Comparison of ENCODE assay signal across 14 mouse cellular contexts in the genomic region with DNA sequence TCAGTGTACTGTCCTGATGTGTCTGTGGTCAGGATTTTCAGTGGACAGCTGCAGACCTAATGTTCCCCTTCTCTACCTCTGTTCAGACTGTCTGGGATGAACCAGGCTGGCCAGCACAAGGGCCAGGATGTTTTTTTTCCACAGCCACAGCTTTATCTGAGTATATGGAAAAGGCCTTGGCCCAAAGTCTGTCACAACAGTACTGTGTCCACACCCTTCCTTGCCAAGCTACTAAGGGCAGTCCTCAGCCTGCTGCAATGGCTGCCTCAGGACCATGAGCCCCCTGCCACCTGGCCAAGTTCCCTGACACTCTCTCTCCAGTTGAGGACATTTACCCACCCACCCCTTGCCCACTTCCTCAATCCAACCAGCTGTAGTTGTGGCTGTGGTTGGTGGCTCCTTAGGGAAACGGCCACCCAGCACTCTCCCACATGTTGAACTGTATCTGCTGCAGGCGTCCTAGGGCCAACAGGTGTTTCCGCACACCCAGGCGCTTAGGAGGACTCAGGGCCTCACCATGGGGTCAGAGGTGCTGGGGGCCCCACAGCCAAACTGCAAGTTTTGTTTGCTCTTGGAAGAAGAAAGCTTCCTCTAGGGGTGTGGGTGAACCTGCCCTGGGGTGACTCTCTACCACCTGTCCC. TPM values are rescaled to one million over a fixed set of nuclear protein-coding genes. Genes with fewer than 3 reads are reported as not detected.
DNase-seq lines count a peak whose midpoint lies in the region; ATAC-seq and TF ChIP-seq lines count a peak whose summit lies in the region.
"Had no signal": no experiment of that assay in that cellular context is flagged by ENCODE, and none has a peak within 500 bp of the region (broad histone marks: within the 10 kb centered on the region; RNA-seq: fewer than 3 reads in every experiment).

No protein-coding gene starts in this region.

- peak; percentile 25 for DNase-seq in liver
- no peak for DNase-seq in liver, embryonic 11.5 days (ENCODE audit: low spot score)
- DNase-seq in embryonic facial prominence, embryonic 10.5 days (ENCODE audit: low spot score), result no peak
- DNase-seq in thymus, postnatal 36 days, result peak; percentile 67 to 86
- DNase-seq in lung, postnatal 0 days (ENCODE audit: low spot score), result no peak
- no peak for DNase-seq in testis, postnatal 10 days (ENCODE audit: low spot score)
- DNase-seq: cerebellum, adult 8-10 months; lung, postnatal 14 days; retina, postnatal 1 day had no signal

- H3K36me3 ChIP-seq in liver, embryonic 11.5 days (ENCODE audit: control insufficient read depth, insufficient read depth, low read length), result no peaks in the 10 kb centered on the region
- H3K36me3 ChIP-seq in embryonic facial prominence, embryonic 10.5 days (replicated peaks), result no peaks in the 10 kb centered on the region
- no peaks in the 10 kb centered on the region for H3K36me3 ChIP-seq in lung, postnatal 0 days (ENCODE audit: insufficient read depth, low read length)
- H3K36me3 ChIP-seq: embryonic facial prominence, embryonic 12.5 days; midbrain, embryonic 13.5 days; neural tube, embryonic 12.5 days had no signal

- H3K4me2 ChIP-seq in liver, embryonic 11.5 days, result no peak overlapping the region
- no peak overlapping the region for H3K4me2 ChIP-seq in lung, postnatal 0 days (replicated peaks; ENCODE audit: low read depth, low read length)
- H3K4me2 ChIP-seq: embryonic facial prominence, embryonic 12.5 days; midbrain, embryonic 13.5 days; neural tube, embryonic 12.5 days had no signal

- H3K4me1 ChIP-seq in liver, embryonic 11.5 days (replicated peaks; ENCODE audit: control insufficient read depth, insufficient read depth, low read length), result peaks cover 9% of the 10 kb centered on the region
- H3K4me1 ChIP-seq in embryonic facial prominence, embryonic 10.5 days, result peaks cover 48% of the 10 kb centered on the region
- H3K4me1 ChIP-seq in lung, postnatal 0 days (ENCODE audit: insufficient read depth, low read depth, low read length), result peaks cover 13% of the 10 kb centered on the region

- H3K27ac ChIP-seq in liver, embryonic 11.5 days (ENCODE audit: low read depth, low read length), result no peak overlapping the region
- H3K27ac ChIP-seq in embryonic facial prominence, embryonic 10.5 days (replicated peaks), result peak overlapping the region; percentile 46; the same call in 1 of the 2 replicates
- H3K27ac ChIP-seq in lung, postnatal 0 days (ENCODE audit: low read length), result no peak overlapping the region
- H3K27ac ChIP-seq: embryonic facial prominence, embryonic 12.5 days; kidney, postnatal 0 days; midbrain, embryonic 13.5 days; neural tube, embryonic 12.5 days had no signal

- 44% methylated on average over 4 of the region's 4 CpGs for WGBS in liver, embryonic 11.5 days
- WGBS in embryonic facial prominence, embryonic 10.5 days, result 80% methylated on average over 4 of the region's 4 CpGs
- WGBS in lung, postnatal 0 days, result 75% methylated on average over 4 of the region's 4 CpGs

- TF ChIP-seq EP300 in lung, postnatal 0 days (IDR thresholded peaks at IDR 0.05), result no peak

- no peak overlapping the region for H3K9ac ChIP-seq in liver, embryonic 11.5 days (ENCODE audit: low read depth, low read length)
- H3K9ac ChIP-seq in lung, postnatal 0 days (replicated peaks; ENCODE audit: low read depth), result no peak overlapping the region
- H3K9ac ChIP-seq: embryonic facial prominence, embryonic 12.5 days; midbrain, embryonic 13.5 days; neural tube, embryonic 12.5 days had no signal

- no peak for ATAC-seq in liver, embryonic 11.5 days (replicated peaks; ENCODE audit: low FRiP score)
- peak; percentile 52 for ATAC-seq in megakaryocyte, adult 5-6 weeks (ENCODE audit: poor library complexity, severe bottlenecking)
- ATAC-seq in lung, postnatal 0 days, result no peak
- ATAC-seq: midbrain, embryonic 13.5 days had no signal

- H3K27me3 ChIP-seq in liver, embryonic 11.5 days (replicated peaks; ENCODE audit: control insufficient read depth, insufficient read depth, low read length), result no peaks in the 10 kb centered on the region
- no peaks in the 10 kb centered on the region for H3K27me3 ChIP-seq in embryonic facial prominence, embryonic 10.5 days (replicated peaks; ENCODE audit: low read depth, poor library complexity, severe bottlenecking)
- no peaks in the 10 kb centered on the region for H3K27me3 ChIP-seq in lung, postnatal 0 days (replicated peaks; ENCODE audit: insufficient read depth, low read length)
- H3K27me3 ChIP-seq: embryonic facial prominence, embryonic 12.5 days; midbrain, embryonic 13.5 days; neural tube, embryonic 12.5 days had no signal

- TF ChIP-seq CTCF in lung, postnatal 0 days (IDR thresholded peaks at IDR 0.05), result no peak

- H3K4me3 ChIP-seq in liver, embryonic 11.5 days (ENCODE audit: low read depth, low read length), result no peak overlapping the region
- H3K4me3 ChIP-seq in embryonic facial prominence, embryonic 10.5 days, result no peak overlapping the region
- no peak overlapping the region for H3K4me3 ChIP-seq in lung, postnatal 0 days (ENCODE audit: low read depth, low read length)
- H3K4me3 ChIP-seq: embryonic facial prominence, embryonic 12.5 days; midbrain, embryonic 13.5 days; neural tube, embryonic 12.5 days had no signal

- H3K9me3 ChIP-seq in liver, embryonic 11.5 days (ENCODE audit: control insufficient read depth, low read length), result no peaks in the 10 kb centered on the region
- no peaks in the 10 kb centered on the region for H3K9me3 ChIP-seq in embryonic facial prominence, embryonic 10.5 days
- H3K9me3 ChIP-seq in lung, postnatal 0 days (ENCODE audit: low read length), result no peaks in the 10 kb centered on the region
- H3K9me3 ChIP-seq: embryonic facial prominence, embryonic 12.5 days; midbrain, embryonic 13.5 days; neural tube, embryonic 12.5 days had no signal

RNA-seq across cellular contexts. Expression of a gene that starts 3.2 kb away (rescaled TPM):
- polyA plus RNA-seq in liver, embryonic 11.5 days (2014; fragmentation: Nextera tagmentation; extraction: Ambion mirVana), result 7.1 and 10.5 TPM in 2 replicates
- 17.1 and 20.3 TPM in 2 replicates for polyA plus RNA-seq in embryonic facial prominence, embryonic 10.5 days (2016; fragmentation: Nextera tagmentation; extraction: Ambion mirVana)
- 37.6 and 43.0 TPM in 2 replicates for total RNA-seq in megakaryocyte, adult 5-6 weeks (2015)
- total RNA-seq in megakaryocyte, adult 5-6 weeks (2017), result 22.3 and 48.3 TPM in 2 replicates
- polyA plus RNA-seq in lung, postnatal 0 days (2015; fragmentation: Nextera tagmentation; extraction: Ambion mirVana), result 11.8 and 14.7 TPM in 2 replicates

Comparison
In these comparisons a context has a peak if more than half of its experiments do, and no peak if none do; other contexts are left out.
1. DNase-seq: peak in liver (single experiment) and thymus, postnatal 36 days (2 of 2); none in liver, embryonic 11.5 days (single experiment), embryonic facial prominence, embryonic 10.5 days (single experiment), lung, postnatal 0 days (single experiment) and testis, postnatal 10 days (single experiment).